Mouse (Mus musculus) frontal cortex, adult 2 months (tissue): ENCODE results near the gene Tle4. TPM values are rescaled to one million over a fixed set of nuclear protein-coding genes. Genes with fewer than 3 reads are reported as not detected.

Experiments
- DNase-seq, 2 experiments: peaks; one replicate each; pipeline ENCODE4 v3.0.0; 2022; ENCODE audit warnings: low spot score in 1 of 2; ENCODE audit errors: extremely low spot score in 1 of 2
- polyA plus RNA-seq: library from polyadenylated mRNA; depleted of rRNA; stranded (reverse); fragments of >200 nt; gene quantifications from 2 replicates; pipeline ENCODE4 v1.2.3, GENCODE M21; 2012

The Tle4 gene
- polyA plus RNA-seq, 1 experiment, result 24.3 TPM

GRCm38 (mm10) chr19:14416845-14417244 lies 181.0 kb downstream of the Tle4 start:
- no peak for DNase-seq

GRCm38 (mm10) chr19:14415996-14416395 lies 181.9 kb downstream of the Tle4 start:
- DNase-seq, result no peak

- no peak for DNase-seq
Measured at GRCm38 (mm10) chr19:14414957-14415356, 182.9 kb downstream of the Tle4 start.

- peak; percentile 49 to 62 for DNase-seq
Measured at GRCm38 (mm10) chr19:14406603-14407002, 191.2 kb downstream of the Tle4 start.
